Mouse (Mus musculus) hindbrain, postnatal 0 days (tissue): Measurements from ENCODE around the gene Pnrc1. TPM values are rescaled to one million over a fixed set of nuclear protein-coding genes. Genes with fewer than 3 reads are reported as not detected.
A peak's percentile ranks its signal among the peaks of the same experiment; 100 is the strongest.
"Not testable (repeated sequence)": the region's sequence is repeated elsewhere in the genome, so short reads cannot be mapped to it uniquely, and the experiment has no call there.

Experiments
- ATAC-seq: fragments of 200-750 bp; cut with Nextera tagmentation; 2 replicates; pipeline ENCODE4 v1.8.0; 2017; ENCODE audit warnings: mild to moderate bottlenecking, moderate TSS enrichment, moderate library complexity
- DNase-seq: peaks from one replicate; pipeline ENCODE4 v3.0.0-alpha.2; 2015; ENCODE audit warnings: low spot score
- H3K27ac ChIP-seq: fragments of 300-500 bp; sonication (generic); 2 replicates; pipeline ENCODE4 v1.5.1; 2014; ENCODE audit warnings: mild to moderate bottlenecking
- H3K27me3 ChIP-seq: fragments of 300-500 bp; sonication (generic); 2 replicates; pipeline ENCODE4 v1.6.1; 2014; ENCODE audit warnings: low read length, mixed read lengths; ENCODE audit not compliant: insufficient read depth
- H3K36me3 ChIP-seq: fragments of 300-500 bp; sonication (generic); 2 replicates; pipeline ENCODE4 v1.6.1; 2014; ENCODE audit warnings: low read length, mixed read lengths; ENCODE audit not compliant: insufficient read depth
- H3K4me1 ChIP-seq: fragments of 300-500 bp; sonication (generic); 2 replicates; pipeline ENCODE4 v1.6.1; 2014; ENCODE audit warnings: antibody characterized with exemption, low read length, mixed read lengths; ENCODE audit not compliant: insufficient read depth
- H3K4me2 ChIP-seq: fragments of 300-500 bp; sonication (generic); 2 replicates; pipeline ENCODE4 v1.6.1; 2014; ENCODE audit warnings: low read depth, mild to moderate bottlenecking, low read length, moderate library complexity, mixed read lengths
- H3K4me3 ChIP-seq: fragments of 300-500 bp; sonication (generic); 2 replicates; pipeline ENCODE4 v1.5.1; 2014; ENCODE audit warnings: low read length
- H3K9ac ChIP-seq: fragments of 300-500 bp; sonication (generic); replicated peaks from 2 replicates; pipeline ENCODE4 v1.6.1; 2014; ENCODE audit warnings: mild to moderate bottlenecking, low read length, moderate library complexity, mixed read lengths
- H3K9me3 ChIP-seq: fragments of 300-500 bp; sonication (generic); 2 replicates; pipeline ENCODE4 v1.6.1; 2016; ENCODE audit warnings: low read length, mixed read lengths
- CTCF ChIP-seq: IDR thresholded peaks from 2 replicates; pipeline ENCODE4 v1.5.1; 2016; ENCODE audit warnings: antibody characterized with exemption, control low read depth, low read depth
- WGBS: fragments of 180-500 bp; shearing (Covaris S2); extraction: QIAGEN DNeasy Blood & Tissue Kit; methylation state at CpG from one replicate; pipeline ENCODE4 v1.1.7; 2014; 5-methylcytosine and 5-hydroxymethylcytosine counted together
- polyA plus RNA-seq: library from polyadenylated mRNA; unstranded; fragments of >200 nt; fragmentation: Nextera tagmentation; extraction: Ambion mirVana; gene quantifications from 2 replicates; pipeline ENCODE4 v1.2.1, GENCODE M21; 2015
- total RNA-seq: library from RNA; depleted of rRNA; stranded (reverse); fragments of >200 nt; gene quantifications from 2 replicates; pipeline ENCODE4 v1.2.3, GENCODE M21; 2014

The Pnrc1 gene
- total and polyA plus RNA-seq, 2 experiments from 2014 or later = 49.8 to 60.5 TPM

- WGBS = 4% methylated on average over 57 of the region's 60 CpGs
- DNase-seq = peak; percentile 97
- peak; percentile 95 for ATAC-seq
- peak within 1 kb of the TSS; percentile 53 for H3K4me3 ChIP-seq
- peaks cover 4% of the 10 kb centered on the region; the same call in 1 of the 2 replicates for H3K4me1 ChIP-seq
- H3K27ac ChIP-seq = peak within 1 kb of the TSS; percentile 11
- H3K36me3 ChIP-seq = no peaks in the 10 kb centered on the region
- H3K27me3 ChIP-seq = no peaks in the 10 kb centered on the region
- H3K9ac ChIP-seq = peak within 1 kb of the TSS; percentile 51
- peak within 1 kb of the TSS; percentile 85 for H3K4me2 ChIP-seq
- H3K9me3 ChIP-seq = no peaks in the 10 kb centered on the region
- peak; percentile 8; the same call in 1 of the 2 replicates for TF ChIP-seq CTCF
Measured at GRCm38 (mm10) chr4:33309764-33310757, 20.1 kb upstream of the Pnrc1 start, which contains the start of gene Rngtt. Rngtt (plus strand) TSS chr4:33310311.

- no peak for ATAC-seq
- 66% methylated on average over 4 of the region's 4 CpGs for WGBS
- Histone ChIP-seq H3K4me2 (no peak overlapping the region), H3K9ac (no peak overlapping the region), H3K36me3 (no peaks in the 10 kb centered on the region), H3K4me3 (no peak overlapping the region), H3K27me3 (no peaks in the 10 kb centered on the region), H3K4me1 (peaks cover 4% of the 10 kb centered on the region; the same call in 1 of the 2 replicates), H3K9me3 (no peaks in the 10 kb centered on the region), H3K27ac (no peak overlapping the region)
- no peak for TF ChIP-seq CTCF
- no peak for DNase-seq
Measured at GRCm38 (mm10) chr4:33307146-33307545, 17.2 kb upstream of the Pnrc1 start.

- Histone ChIP-seq H3K4me3 (no peak overlapping the region), H3K4me1 (no peaks in the 10 kb centered on the region), H3K9me3 (no peaks in the 10 kb centered on the region), H3K36me3 (no peaks in the 10 kb centered on the region), H3K9ac (no peak overlapping the region), H3K4me2 (no peak overlapping the region), H3K27me3 (no peaks in the 10 kb centered on the region), H3K27ac (no peak overlapping the region)
- whole genome bisulfite sequencing = 87% methylated on average over 1 of the region's 1 CpGs
- ATAC-seq = no peak
- TF ChIP-seq CTCF = no peak
- DNase-seq = no peak
Measured at GRCm38 (mm10) chr4:33303057-33303456, 13.1 kb upstream of the Pnrc1 start.

- H3K27me3 ChIP-seq, ATAC-seq, H3K4me2 ChIP-seq, H3K9ac ChIP-seq, H3K4me1 ChIP-seq, DNase-seq, H3K27ac ChIP-seq, H3K4me3 ChIP-seq, H3K9me3 ChIP-seq, H3K36me3 ChIP-seq: not testable (repeated sequence)
- 77% methylated on average over 6 of the region's 6 CpGs for WGBS
Measured at GRCm38 (mm10) chr4:33300891-33301665, 11.1 kb upstream of the Pnrc1 start.

- Histone ChIP-seq H3K9ac (no peak overlapping the region), H3K4me3 (no peak overlapping the region), H3K9me3 (no peaks in the 10 kb centered on the region), H3K27me3 (no peaks in the 10 kb centered on the region), H3K4me1 (no peaks in the 10 kb centered on the region), H3K27ac (no peak overlapping the region), H3K36me3 (no peaks in the 10 kb centered on the region), H3K4me2 (no peak overlapping the region)
- DNase-seq = peak; percentile 89
- no peak; the same call in 1 of the 2 replicates for ATAC-seq
- TF ChIP-seq CTCF = peak; percentile 89
- 22% methylated on average over 16 of the region's 16 CpGs for WGBS
Measured at GRCm38 (mm10) chr4:33292409-33293370, 2.7 kb upstream of the Pnrc1 start.

GRCm38 (mm10) chr4:33290878-33291277 lies 915 bp upstream of the Pnrc1 start:
- Histone ChIP-seq H3K9ac (no peak overlapping the region), H3K4me1 (no peaks in the 10 kb centered on the region), H3K4me3 (no peak overlapping the region), H3K27ac (no peak overlapping the region), H3K9me3 (no peaks in the 10 kb centered on the region), H3K27me3 (no peaks in the 10 kb centered on the region), H3K4me2 (no peak overlapping the region), H3K36me3 (no peaks in the 10 kb centered on the region)
- TF ChIP-seq CTCF = peak; percentile 39; the same call in 1 of the 2 replicates
- ATAC-seq = no peak
- DNase-seq = peak; percentile 29
- 66% methylated on average over 4 of the region's 4 CpGs for WGBS
